Mouse (Mus musculus): ENCODE data around the gene Rap1gds1.

DNA sequence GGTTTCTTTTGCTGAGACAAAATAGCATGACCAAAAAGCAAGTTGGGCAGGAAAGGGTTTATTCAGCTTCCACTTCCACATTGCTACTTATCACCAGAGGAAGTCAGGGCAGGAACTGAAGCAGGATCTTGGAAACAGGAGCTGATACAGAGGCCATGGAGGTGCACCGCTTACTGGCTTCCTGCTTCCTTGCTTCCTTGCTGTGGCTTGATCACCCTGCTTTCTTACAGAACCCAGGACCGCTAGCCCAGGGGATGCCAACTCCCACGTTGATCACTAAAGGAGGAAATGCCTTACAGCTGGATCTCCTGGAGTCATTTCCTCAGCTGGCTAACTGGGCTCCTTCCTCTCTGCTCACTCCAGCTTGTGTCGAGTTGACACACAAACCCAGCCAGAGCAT, 197.3 kb downstream of the Rap1gds1 start:
- TF ChIP-seq CTCF (IDR thresholded peaks at IDR 0.05; ENCODE audit: low read depth) (no peak), EP300 (optimal IDR thresholded peaks at IDR 0.05) (no peak)

Data from stomach, postnatal 0 days (tissue).